Mouse (Mus musculus) liver, embryonic 12.5 days (tissue): ENCODE data around the gene Zfp248. TPM values are rescaled to one million over a fixed set of nuclear protein-coding genes. Genes with fewer than 3 reads are reported as not detected.

Source experiments
- ATAC-seq: fragments of 200-750 bp; cut with Nextera tagmentation; 2 replicates; pipeline ENCODE4 v1.8.0; 2017; ENCODE audit warnings: moderate number of reproducible peaks, mild to moderate bottlenecking, moderate library complexity
- H3K27ac ChIP-seq: fragments of 300-500 bp; sonication (generic); 2 replicates; pipeline ENCODE4 v1.5.1; 2016; ENCODE audit warnings: mild to moderate bottlenecking
- H3K27me3 ChIP-seq: fragments of 300-500 bp; sonication (generic); replicated peaks from 2 replicates; pipeline ENCODE4 v1.6.1; 2016; ENCODE audit warnings: mild to moderate bottlenecking, moderate library complexity
- H3K36me3 ChIP-seq: fragments of 300-500 bp; sonication (generic); 2 replicates; pipeline ENCODE4 v1.6.1; 2016; ENCODE audit warnings: mild to moderate bottlenecking, moderate library complexity
- H3K4me1 ChIP-seq: fragments of 300-500 bp; sonication (generic); 2 replicates; pipeline ENCODE4 v1.6.1; 2016
- H3K4me2 ChIP-seq: fragments of 300-500 bp; sonication (generic); 2 replicates; pipeline ENCODE4 v1.6.1; 2016; ENCODE audit warnings: mild to moderate bottlenecking, moderate library complexity
- H3K4me3 ChIP-seq: fragments of 300-500 bp; sonication (generic); 2 replicates; pipeline ENCODE4 v1.5.1; 2016; ENCODE audit warnings: mild to moderate bottlenecking, moderate library complexity
- H3K9ac ChIP-seq: fragments of 300-500 bp; sonication (generic); 2 replicates; pipeline ENCODE4 v1.6.1; 2016; ENCODE audit warnings: mild to moderate bottlenecking, moderate library complexity
- H3K9me3 ChIP-seq: fragments of 300-500 bp; sonication (generic); replicated peaks from 2 replicates; pipeline ENCODE4 v1.6.1; 2016; ENCODE audit warnings: mild to moderate bottlenecking, moderate library complexity
- WGBS: fragments of 180-500 bp; shearing (Covaris S2); methylation state at CpG from one replicate; pipeline ENCODE4 v1.1.7; 2016; ENCODE audit not compliant: insufficient replicate concordance; 5-methylcytosine and 5-hydroxymethylcytosine counted together
- polyA plus RNA-seq: library from polyadenylated mRNA; unstranded; fragments of >200 nt; fragmentation: Nextera tagmentation; extraction: Ambion mirVana; gene quantifications from 2 replicates; pipeline ENCODE4 v1.2.1, GENCODE M21; 2016

The Zfp248 gene
- polyA plus RNA-seq, 1 experiment from 2014 or later = 2.5 TPM

DNA sequence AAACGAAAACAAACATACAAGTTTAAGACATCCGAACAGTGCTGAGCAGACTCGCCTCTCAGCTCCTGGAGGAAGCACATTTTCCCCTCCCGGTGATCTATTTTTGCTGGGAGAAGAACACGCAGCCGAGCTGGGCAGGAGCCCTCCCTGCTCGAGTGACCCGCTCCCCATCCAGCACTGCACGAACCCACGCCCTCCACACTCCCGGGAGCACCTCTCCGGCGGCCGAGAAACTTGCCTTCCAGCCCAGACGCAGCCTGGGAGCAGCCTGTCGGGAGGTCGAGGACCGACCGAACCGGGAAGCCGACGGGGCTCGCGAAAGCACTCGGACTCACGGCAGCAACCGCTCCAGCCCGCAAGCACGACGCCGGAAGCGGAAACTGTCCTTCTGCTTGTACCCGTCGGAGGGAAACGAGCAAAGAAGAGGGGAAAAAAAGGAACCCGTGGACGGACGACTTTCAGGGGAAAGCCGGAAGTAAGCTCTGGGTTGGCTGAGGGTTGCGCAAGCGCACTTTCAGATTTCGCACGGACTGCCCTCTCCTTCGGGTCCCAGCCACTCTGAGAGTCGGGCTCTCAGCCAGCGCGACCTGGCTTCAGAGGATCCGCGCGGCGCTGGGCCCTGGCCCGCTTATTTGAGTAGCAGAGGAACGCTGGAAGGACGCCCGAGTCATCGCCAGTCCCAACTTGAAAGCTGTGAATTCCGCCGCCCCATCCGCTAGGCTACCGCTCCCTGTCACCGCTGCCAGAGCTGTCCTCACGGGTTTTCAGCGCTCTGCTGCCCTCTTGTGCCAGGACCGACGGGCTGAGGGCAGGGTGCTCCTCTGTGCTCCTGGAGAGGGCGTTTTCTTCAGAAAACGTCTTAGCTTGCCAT lies 36.0 kb downstream of the Zfp248 start, which contains the start of gene Bms1:
Gene Bms1 (minus strand): TSS at position 425 of the 871 bp plus-strand sequence.
- peaks cover 16% of the 10 kb centered on the region for H3K4me1 ChIP-seq
- peak within 1 kb of the TSS; percentile 77 for H3K27ac ChIP-seq
- peak within 1 kb of the TSS; percentile 89 for H3K9ac ChIP-seq
- peak; percentile 98 for ATAC-seq
- no peaks in the 10 kb centered on the region for H3K27me3 ChIP-seq
- WGBS = under 1% methylated on average over 67 of the region's 67 CpGs
- H3K4me2 ChIP-seq = peak within 1 kb of the TSS; percentile 74
- H3K4me3 ChIP-seq = peak within 1 kb of the TSS; percentile 94
- peaks cover 35% of the 10 kb centered on the region for H3K36me3 ChIP-seq
- H3K9me3 ChIP-seq = no peaks in the 10 kb centered on the region

GRCm38 (mm10) chr6:118410428-118410827 lies 44.9 kb downstream of the Zfp248 start:
- Histone ChIP-seq H3K9me3 (no peaks in the 10 kb centered on the region), H3K36me3 (peaks cover 90% of the 10 kb centered on the region), H3K4me3 (no peak overlapping the region), H3K4me2 (no peak overlapping the region), H3K4me1 (peaks cover 10% of the 10 kb centered on the region; the same call in 1 of the 2 replicates), H3K27ac (no peak overlapping the region), H3K9ac (no peak overlapping the region), H3K27me3 (no peaks in the 10 kb centered on the region)
- peak; percentile 75 for ATAC-seq
- WGBS = 51% methylated on average over 1 of the region's 1 CpGs

DNA sequence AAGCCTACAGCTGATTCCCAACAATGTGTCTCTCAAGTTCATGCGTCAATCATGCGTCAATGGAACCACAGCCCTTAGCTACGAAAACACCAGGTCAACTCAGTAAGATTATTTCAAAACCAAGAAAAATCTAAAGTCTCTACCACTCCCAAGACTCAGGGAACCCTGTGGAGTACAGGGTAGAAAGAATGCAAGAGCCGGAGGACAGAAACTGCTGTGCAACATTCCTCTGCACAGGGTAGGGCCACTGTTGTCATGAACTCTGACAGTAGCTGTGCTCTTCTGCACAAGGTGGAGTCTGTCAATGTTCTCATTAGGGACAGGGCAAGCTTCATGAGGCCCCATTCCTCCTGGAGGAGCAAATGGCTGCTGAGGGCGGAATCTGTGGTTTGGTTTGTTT lies 46.8 kb downstream of the Zfp248 start:
- H3K36me3 ChIP-seq = peaks cover 91% of the 10 kb centered on the region
- no peak overlapping the region for H3K27ac ChIP-seq
- no peak overlapping the region for H3K4me3 ChIP-seq
- H3K4me2 ChIP-seq = no peak overlapping the region
- no peaks in the 10 kb centered on the region for H3K27me3 ChIP-seq
- H3K4me1 ChIP-seq = peaks cover 10% of the 10 kb centered on the region; the same call in 1 of the 2 replicates
- no peaks in the 10 kb centered on the region for H3K9me3 ChIP-seq
- 91% methylated on average over 5 of the region's 5 CpGs for whole genome bisulfite sequencing
- no peak for ATAC-seq
- no peak overlapping the region for H3K9ac ChIP-seq

GRCm38 (mm10) chr6:118406421-118406820 lies 48.9 kb downstream of the Zfp248 start:
- peaks cover 91% of the 10 kb centered on the region for H3K36me3 ChIP-seq

DNA sequence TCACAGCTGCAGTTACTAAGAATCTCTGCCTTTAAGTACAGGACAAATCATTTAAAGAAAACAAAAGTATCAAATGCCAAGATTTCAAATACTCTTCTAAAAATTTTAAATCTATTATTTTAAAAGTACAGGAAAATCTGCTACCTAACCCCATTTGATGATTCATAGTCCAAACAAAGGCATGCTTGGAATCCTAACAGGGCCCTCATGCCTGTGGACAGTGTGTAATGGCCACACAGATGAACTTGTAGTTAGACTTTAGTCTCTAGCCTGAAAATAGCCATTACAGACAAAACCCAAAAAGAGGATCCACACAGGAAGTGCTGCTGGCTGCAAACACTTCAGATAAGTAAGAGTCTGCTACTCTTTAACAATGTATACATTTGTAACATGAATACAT lies 64.6 kb downstream of the Zfp248 start:
- Histone ChIP-seq H3K4me2 (no peak overlapping the region), H3K4me3 (no peak overlapping the region), H3K27me3 (no peaks in the 10 kb centered on the region), H3K9me3 (no peaks in the 10 kb centered on the region), H3K36me3 (peaks cover 93% of the 10 kb centered on the region), H3K4me1 (no peaks in the 10 kb centered on the region), H3K27ac (no peak overlapping the region), H3K9ac (no peak overlapping the region)
- ATAC-seq = no peak

More at GRCm38 (mm10) chr6:118406421-118406820, 48.9 kb downstream of the Zfp248 start:
- no peaks in the 10 kb centered on the region for H3K9me3 ChIP-seq
- no peaks in the 10 kb centered on the region for H3K27me3 ChIP-seq
- no peak for ATAC-seq
- H3K4me3 ChIP-seq = no peak overlapping the region
- 74% methylated on average over 4 of the region's 4 CpGs for WGBS
- H3K27ac ChIP-seq = no peak overlapping the region
- peaks cover 1% of the 10 kb centered on the region; the same call in 1 of the 2 replicates for H3K4me1 ChIP-seq
- H3K4me2 ChIP-seq = no peak overlapping the region
- H3K9ac ChIP-seq = no peak overlapping the region

DNA sequence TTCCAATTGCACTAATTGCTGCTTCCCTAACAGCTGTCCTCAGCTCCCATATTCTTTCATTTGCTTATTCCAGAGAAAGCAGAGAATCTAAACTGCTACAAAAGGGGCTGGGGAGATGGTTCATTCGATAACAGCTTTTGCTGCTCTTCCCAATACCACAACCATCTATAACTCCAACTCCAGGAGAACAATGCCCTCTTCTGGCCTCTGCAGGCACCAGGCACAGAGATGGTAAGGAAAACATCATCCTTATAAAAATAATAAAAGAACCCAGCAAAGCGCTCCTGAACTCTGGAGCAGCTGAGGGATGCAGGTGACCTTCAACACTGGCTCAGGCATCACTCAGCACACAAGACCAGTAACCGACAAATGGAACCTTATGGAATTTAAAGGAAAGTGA lies 69.4 kb downstream of the Zfp248 start:
- H3K36me3 ChIP-seq = peaks cover 86% of the 10 kb centered on the region
- H3K27me3 ChIP-seq = no peaks in the 10 kb centered on the region
- ATAC-seq = no peak
- H3K9ac ChIP-seq = no peak overlapping the region
- H3K27ac ChIP-seq = no peak overlapping the region
- H3K4me1 ChIP-seq = no peaks in the 10 kb centered on the region
- no peaks in the 10 kb centered on the region for H3K9me3 ChIP-seq
- H3K4me2 ChIP-seq = no peak overlapping the region
- 86% methylated on average over 3 of the region's 3 CpGs for WGBS
- no peak overlapping the region for H3K4me3 ChIP-seq

GRCm38 (mm10) chr6:118381234-118381633 lies 74.1 kb downstream of the Zfp248 start:
- H3K4me3 ChIP-seq = no peak overlapping the region
- no peaks in the 10 kb centered on the region for H3K9me3 ChIP-seq
- no peaks in the 10 kb centered on the region for H3K4me1 ChIP-seq
- no peak overlapping the region for H3K27ac ChIP-seq
- H3K27me3 ChIP-seq = peaks cover 25% of the 10 kb centered on the region
- peaks cover 45% of the 10 kb centered on the region for H3K36me3 ChIP-seq
- 53% methylated on average over 4 of the region's 4 CpGs for WGBS
- no peak overlapping the region for H3K4me2 ChIP-seq
- no peak overlapping the region for H3K9ac ChIP-seq
- no peak for ATAC-seq

GRCm38 (mm10) chr6:118380630-118381029 lies 74.7 kb downstream of the Zfp248 start:
- 29% methylated on average over 3 of the region's 3 CpGs for WGBS
- Histone ChIP-seq H3K4me2 (no peak overlapping the region), H3K27ac (no peak overlapping the region), H3K9me3 (no peaks in the 10 kb centered on the region), H3K36me3 (peaks cover 39% of the 10 kb centered on the region), H3K9ac (no peak overlapping the region), H3K27me3 (peaks cover 28% of the 10 kb centered on the region), H3K4me3 (no peak overlapping the region), H3K4me1 (no peaks in the 10 kb centered on the region)
- ATAC-seq = no peak

GRCm38 (mm10) chr6:118379451-118380167 lies 75.7 kb downstream of the Zfp248 start:
- no peak overlapping the region for H3K4me3 ChIP-seq
- peaks cover 38% of the 10 kb centered on the region for H3K27me3 ChIP-seq
- no peak overlapping the region for H3K4me2 ChIP-seq
- ATAC-seq = peak; percentile 38; the same call in 1 of the 2 replicates
- no peak overlapping the region for H3K27ac ChIP-seq
- no peaks in the 10 kb centered on the region for H3K4me1 ChIP-seq
- no peaks in the 10 kb centered on the region for H3K9me3 ChIP-seq
- 35% methylated on average over 20 of the region's 20 CpGs for WGBS
- no peak overlapping the region for H3K9ac ChIP-seq
- peaks cover 29% of the 10 kb centered on the region for H3K36me3 ChIP-seq

- Histone ChIP-seq H3K4me3 (no peak overlapping the region), H3K9me3 (no peaks in the 10 kb centered on the region), H3K36me3 (peaks cover 9% of the 10 kb centered on the region), H3K27ac (no peak overlapping the region), H3K4me2 (no peak overlapping the region), H3K27me3 (peaks cover 45% of the 10 kb centered on the region), H3K9ac (no peak overlapping the region), H3K4me1 (no peaks in the 10 kb centered on the region)
- 42% methylated on average over 9 of the region's 10 CpGs for WGBS
- ATAC-seq = no peak
These were observed 77.7 kb downstream of the Zfp248 start for GRCm38 (mm10) chr6:118377611-118378010.
